ENCODE assay signal across 17 mouse cellular contexts in the genomic region with DNA sequence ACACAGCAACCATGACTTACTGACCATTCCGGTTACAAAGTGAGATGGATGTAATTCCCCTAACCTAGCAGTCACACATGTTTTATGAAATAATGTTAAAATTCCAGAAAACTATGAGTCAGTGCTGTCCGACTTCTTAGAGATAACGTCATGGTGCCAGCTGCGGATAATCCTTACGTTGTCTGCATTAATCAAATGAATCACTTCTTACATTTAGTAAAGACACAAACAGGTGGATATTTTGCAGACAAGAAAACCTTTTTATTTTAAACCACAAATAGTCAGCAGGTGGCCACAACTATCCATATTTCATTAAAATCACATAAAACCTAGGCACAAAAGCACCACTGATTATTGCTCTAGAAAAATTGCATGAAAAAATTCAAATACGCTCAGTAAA.
"Had no signal": no experiment of that assay in that cellular context is flagged by ENCODE, and none has a peak within 500 bp of the region (broad histone marks: within the 10 kb centered on the region; RNA-seq: fewer than 3 reads in every experiment).

No protein-coding gene starts in this region.

- H3K4me3 ChIP-seq: liver, embryonic 15.5 days; lung, embryonic 15.5 days; megakaryocyte, embryonic 14.5 days; midbrain, embryonic 13.5 days; midbrain, embryonic 15.5 days; neural tube, embryonic 13.5 days; neural tube, embryonic 15.5 days had no signal

- H3K9ac ChIP-seq: liver, embryonic 15.5 days; liver, postnatal 0 days; lung, embryonic 15.5 days; midbrain, embryonic 13.5 days; midbrain, embryonic 15.5 days; neural tube, embryonic 13.5 days; neural tube, embryonic 15.5 days had no signal

- H3K36me3 ChIP-seq: liver, embryonic 15.5 days; lung, embryonic 15.5 days; midbrain, embryonic 13.5 days; midbrain, embryonic 15.5 days; neural tube, embryonic 13.5 days; neural tube, embryonic 15.5 days had no signal

- H3K4me2 ChIP-seq: liver, embryonic 15.5 days; lung, embryonic 15.5 days; midbrain, embryonic 11.5 days; midbrain, embryonic 13.5 days; midbrain, embryonic 15.5 days; neural tube, embryonic 13.5 days; neural tube, embryonic 15.5 days had no signal

- H3K27me3 ChIP-seq: liver, embryonic 15.5 days; lung, embryonic 15.5 days; megakaryocyte, embryonic 14.5 days; midbrain, embryonic 13.5 days; midbrain, embryonic 15.5 days; neural tube, embryonic 13.5 days; neural tube, embryonic 15.5 days had no signal

- DNase-seq: liver, postnatal 0 days; retina, postnatal 1 day; right cerebral cortex, adult 18-20 months; right cerebral cortex, postnatal 25 days; right cerebral cortex, postnatal 4 days; spleen, adult 18-20 months; thymus, adult 18-20 months; thymus, postnatal 14 days had no signal

- H3K9me3 ChIP-seq: liver, embryonic 15.5 days; lung, embryonic 15.5 days; megakaryocyte, embryonic 14.5 days; midbrain, embryonic 13.5 days; midbrain, embryonic 15.5 days; neural tube, embryonic 13.5 days; neural tube, embryonic 15.5 days had no signal

- ATAC-seq: liver, postnatal 0 days; midbrain, embryonic 13.5 days; midbrain, embryonic 15.5 days had no signal

- H3K4me1 ChIP-seq: liver, embryonic 15.5 days; lung, embryonic 15.5 days; midbrain, embryonic 13.5 days; midbrain, embryonic 15.5 days; neural tube, embryonic 13.5 days; neural tube, embryonic 15.5 days had no signal

- H3K27ac ChIP-seq: liver, embryonic 15.5 days; lung, embryonic 15.5 days; macrophage; midbrain, embryonic 13.5 days; midbrain, embryonic 15.5 days; neural tube, embryonic 13.5 days; neural tube, embryonic 15.5 days had no signal
